In the genomic region with DNA sequence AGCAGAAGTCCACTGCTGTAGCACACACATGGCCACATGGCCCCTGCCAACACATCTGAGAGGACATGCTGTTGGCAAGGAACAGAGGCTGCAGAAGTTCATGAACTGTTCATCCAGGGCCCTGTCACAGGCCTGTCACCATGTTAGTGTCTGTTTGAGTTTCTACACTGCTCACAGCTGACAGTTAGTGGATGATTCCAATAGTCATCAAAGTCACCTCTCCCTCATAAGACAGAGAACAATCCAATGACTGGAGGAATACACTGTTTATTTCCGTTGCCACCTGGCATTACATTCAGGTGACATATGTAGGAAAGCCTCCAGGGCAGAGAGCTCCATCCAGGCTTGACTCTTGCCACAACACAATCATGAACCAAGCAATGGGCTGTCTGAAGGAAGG, we compare ENCODE assay signal across 30 mouse cellular contexts.
DNase-seq lines count a peak whose midpoint lies in the region; ATAC-seq lines count a peak whose summit lies in the region.
"Had no signal": no experiment of that assay in that cellular context is flagged by ENCODE, and none has a peak within 500 bp of the region (broad histone marks: within the 10 kb centered on the region; RNA-seq: fewer than 3 reads in every experiment).

No protein-coding gene starts in this region.

- H3K9ac ChIP-seq in forebrain, embryonic 16.5 days (replicated peaks; ENCODE audit: low read depth, low read length): no peak overlapping the region
- H3K9ac ChIP-seq in forebrain, embryonic 11.5 days (ENCODE audit: low read length): no peak overlapping the region
- H3K9ac ChIP-seq: embryonic facial prominence, embryonic 13.5 days; forebrain, embryonic 13.5 days; heart, embryonic 13.5 days; hindbrain, embryonic 15.5 days; intestine, embryonic 15.5 days had no signal

- H3K4me3 ChIP-seq in forebrain, embryonic 16.5 days (replicated peaks; ENCODE audit: low read length): no peak overlapping the region
- H3K4me3 ChIP-seq in forebrain, embryonic 11.5 days (ENCODE audit: low read depth, low read length): no peak overlapping the region
- H3K4me3 ChIP-seq in limb, embryonic 10.5 days: no peak overlapping the region
- H3K4me3 ChIP-seq: embryonic facial prominence, embryonic 10.5 days; embryonic facial prominence, embryonic 13.5 days; erythroblast, embryonic 14.5 days; forebrain, embryonic 13.5 days; heart, adult 2 months; heart, embryonic 10.5 days; heart, embryonic 13.5 days; hindbrain, embryonic 15.5 days; intestine, embryonic 15.5 days had no signal

- WGBS in forebrain, embryonic 16.5 days: 78% methylated on average over 1 of the region's 1 CpGs
- 92% methylated on average over 1 of the region's 1 CpGs for WGBS in forebrain, embryonic 11.5 days
- WGBS in limb, embryonic 10.5 days: 78% methylated on average over 1 of the region's 1 CpGs

- no peaks in the 10 kb centered on the region for H3K9me3 ChIP-seq in forebrain, embryonic 16.5 days (ENCODE audit: control insufficient read depth, low read length)
- H3K9me3 ChIP-seq in forebrain, embryonic 11.5 days (ENCODE audit: control insufficient read depth, low read length): no peaks in the 10 kb centered on the region
- H3K9me3 ChIP-seq in limb, embryonic 10.5 days (replicated peaks): no peaks in the 10 kb centered on the region
- H3K9me3 ChIP-seq: embryonic facial prominence, embryonic 10.5 days; embryonic facial prominence, embryonic 13.5 days; forebrain, embryonic 13.5 days; G1E; heart, embryonic 10.5 days; heart, embryonic 13.5 days; hindbrain, embryonic 15.5 days; intestine, embryonic 15.5 days had no signal

- DNase-seq in cerebellum, adult 9-10 months: peak; percentile 2
- no peak for DNase-seq in forebrain, embryonic 11.5 days (ENCODE audit: low spot score)
- peak; percentile 31 for DNase-seq in left cerebral cortex, postnatal 4 days
- DNase-seq in left cerebral cortex, adult 11 months (ENCODE audit: low spot score): no peak
- DNase-seq in cerebellum, postnatal 25 days: peak; percentile 6 to 21
- no peak for DNase-seq in limb, embryonic 10.5 days (ENCODE audit: low spot score)
- DNase-seq: adrenal gland, postnatal 10 days; adrenal gland, postnatal 36 days; B cell, adult 2 months; embryo, embryonic 11 days; gastrocnemius, postnatal 10 days; gastrocnemius, postnatal 36 days; heart, adult 2 months; heart, postnatal 14 days; heart, postnatal 4 days; kidney, adult 11 months; kidney, adult 8-10 months had no signal

- H3K27ac ChIP-seq in forebrain, embryonic 16.5 days (ENCODE audit: low read length): no peak overlapping the region
- H3K27ac ChIP-seq in forebrain, embryonic 11.5 days (ENCODE audit: low read depth, low read length): no peak overlapping the region
- no peak overlapping the region for H3K27ac ChIP-seq in limb, embryonic 10.5 days
- H3K27ac ChIP-seq: embryonic facial prominence, embryonic 10.5 days; embryonic facial prominence, embryonic 13.5 days; forebrain, embryonic 13.5 days; heart, adult 2 months; heart, embryonic 10.5 days; heart, embryonic 13.5 days; hindbrain, embryonic 15.5 days; intestine, embryonic 15.5 days had no signal

- intact Hi-C loops in left cerebral cortex, postnatal 4 days (cut with DNase I): no loop called here

- no peaks in the 10 kb centered on the region for H3K27me3 ChIP-seq in forebrain, embryonic 16.5 days (replicated peaks; ENCODE audit: control insufficient read depth, insufficient read depth, low read length)
- H3K27me3 ChIP-seq in forebrain, embryonic 11.5 days (ENCODE audit: control insufficient read depth, insufficient read depth, low read length): no peaks in the 10 kb centered on the region
- H3K27me3 ChIP-seq in limb, embryonic 10.5 days (ENCODE audit: low read depth, poor library complexity, severe bottlenecking): no peaks in the 10 kb centered on the region
- H3K27me3 ChIP-seq: CH12.LX; forebrain, embryonic 13.5 days; heart, embryonic 13.5 days; hindbrain, embryonic 15.5 days; intestine, embryonic 15.5 days; Patski had no signal

- H3K4me2 ChIP-seq in forebrain, embryonic 16.5 days (ENCODE audit: low read length): no peak overlapping the region
- no peak overlapping the region for H3K4me2 ChIP-seq in forebrain, embryonic 11.5 days (ENCODE audit: low read depth, low read length, severe bottlenecking)
- H3K4me2 ChIP-seq: embryonic facial prominence, embryonic 13.5 days; forebrain, embryonic 13.5 days; heart, embryonic 13.5 days; hindbrain, embryonic 15.5 days; intestine, embryonic 15.5 days had no signal

- H3K36me3 ChIP-seq in forebrain, embryonic 16.5 days (ENCODE audit: control insufficient read depth, insufficient read depth): no peaks in the 10 kb centered on the region
- H3K36me3 ChIP-seq in forebrain, embryonic 11.5 days (ENCODE audit: control insufficient read depth, insufficient read depth, low read length): no peaks in the 10 kb centered on the region
- H3K36me3 ChIP-seq in limb, embryonic 10.5 days: no peaks in the 10 kb centered on the region
- H3K36me3 ChIP-seq: embryonic facial prominence, embryonic 10.5 days; embryonic facial prominence, embryonic 13.5 days; G1E; heart, embryonic 10.5 days; heart, embryonic 13.5 days; hindbrain, embryonic 15.5 days; intestine, embryonic 15.5 days had no signal

- H3K4me1 ChIP-seq in forebrain, embryonic 16.5 days (replicated peaks; ENCODE audit: control insufficient read depth, insufficient read depth, low read length): 0 out of 2 replicates have a peak, but pooled peaks cover 3% of the 10 kb centered on the region
- no peaks in the 10 kb centered on the region for H3K4me1 ChIP-seq in forebrain, embryonic 11.5 days (replicated peaks; ENCODE audit: control insufficient read depth, insufficient read depth, low read length)
- no peaks in the 10 kb centered on the region for H3K4me1 ChIP-seq in limb, embryonic 10.5 days
- H3K4me1 ChIP-seq: embryonic facial prominence, embryonic 10.5 days; embryonic facial prominence, embryonic 13.5 days; forebrain, embryonic 13.5 days; heart, embryonic 10.5 days; heart, embryonic 13.5 days; hindbrain, embryonic 15.5 days; intestine, embryonic 15.5 days had no signal

- ATAC-seq in cerebellum, adult (ENCODE audit: insufficient number of reproducible peaks, low FRiP score, low TSS enrichment): no peak; the same call in 1 of the 2 replicates
- peak; percentile 31; the same call in 1 of the 2 replicates for ATAC-seq in forebrain, embryonic 16.5 days
- ATAC-seq in forebrain, embryonic 11.5 days (replicated peaks; ENCODE audit: low FRiP score): no peak
- ATAC-seq: forebrain, embryonic 13.5 days; intestine, embryonic 15.5 days; Patski had no signal

Comparison
In these comparisons a context has a peak if more than half of its experiments do, and no peak if none do; other contexts are left out.
1. DNase-seq: peak in cerebellum, adult 9-10 months (single experiment), left cerebral cortex, postnatal 4 days (single experiment) and cerebellum, postnatal 25 days (2 of 2); none in forebrain, embryonic 11.5 days (single experiment), left cerebral cortex, adult 11 months (single experiment) and limb, embryonic 10.5 days (single experiment).